Mouse (Mus musculus) kidney, adult 2 months (tissue): ENCODE measurements around the gene Frmd4b.

Experiments
- CTCF ChIP-seq: fragments of 200-500 bp; conservative IDR thresholded peaks from 2 replicates; pipeline ENCODE4 v1.5.1; 2011; ENCODE audit warnings: low read depth, mild to moderate bottlenecking, control low read depth, low read length, moderate library complexity, mixed read lengths; ENCODE audit not compliant: insufficient read depth, insufficient read length
- POLR2A ChIP-seq: fragments of 200-500 bp; IDR thresholded peaks from one replicate; pipeline ENCODE4 v1.6.1; 2011; ENCODE audit warnings: low read depth, low read length, control low read depth

DNA sequence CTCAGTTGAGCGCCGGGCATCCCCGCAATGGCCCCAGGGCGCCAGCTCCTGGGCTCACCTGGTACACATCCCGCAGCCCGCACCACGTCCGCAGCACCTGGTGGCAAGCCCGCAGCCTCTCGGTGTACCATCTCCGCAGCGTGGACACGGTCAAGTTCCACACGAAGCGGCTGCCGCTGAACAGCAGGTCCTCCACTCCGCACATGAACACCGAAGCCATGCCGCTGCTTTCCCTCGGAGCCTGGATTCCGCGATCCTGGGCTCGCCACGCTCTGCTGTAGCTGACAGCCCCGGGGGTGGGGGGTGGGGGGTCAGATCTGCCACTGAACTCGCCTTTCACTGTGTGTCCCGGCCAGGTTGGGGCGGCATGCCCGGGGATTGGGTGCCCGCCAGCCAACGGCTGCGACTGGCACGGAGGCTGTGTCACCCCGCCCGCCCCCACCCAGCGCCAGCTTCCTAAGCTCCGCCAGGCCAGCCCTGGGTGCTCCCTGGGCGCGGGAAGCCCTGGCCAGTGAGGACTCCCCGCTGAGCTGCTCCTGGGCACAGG lies 129.7 kb downstream of the Frmd4b start:
- TF ChIP-seq CTCF (no peak), POLR2A (no peak)
